Mouse (Mus musculus): ENCODE data around the gene Zfp202.

DNA sequence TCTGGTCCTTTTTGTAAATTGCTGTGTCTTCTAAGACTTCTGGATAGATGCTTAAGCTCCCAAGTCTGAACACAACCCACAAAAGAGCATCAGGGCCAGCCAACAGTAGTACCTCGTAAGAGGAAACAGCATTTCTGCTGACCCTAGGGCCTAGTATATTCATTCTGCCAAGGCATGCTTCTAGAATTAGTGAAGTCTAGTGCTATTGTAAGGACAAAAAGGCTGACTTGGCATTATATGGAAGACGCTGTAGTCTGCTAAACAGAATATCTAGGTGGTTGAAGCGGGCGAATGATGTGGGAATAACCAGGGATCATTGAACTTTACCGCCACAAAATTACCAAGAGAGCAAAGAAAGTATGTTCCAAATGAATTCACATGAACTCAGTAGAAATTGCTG, 21.9 kb downstream of the Zfp202 start:
- TF ChIP-seq CTCF (IDR thresholded peaks at IDR 0.05; ENCODE audit: control insufficient read depth, insufficient read depth, low read length) (no peak), POLR2A (IDR thresholded peaks at IDR 0.05; ENCODE audit: borderline replicate concordance, control insufficient read depth, low read depth, low read length) (no peak)

Data from bone marrow, adult 2 months (tissue).